Mouse (Mus musculus) layer of hippocampus, adult 9-11 months (tissue): ENCODE measurements around the gene Tgfbi.
A peak's percentile ranks its signal among the peaks of the same experiment; 100 is the strongest.

Experiments used
- DNase-seq: peaks from one replicate; pipeline ENCODE4 v3.0.0; 2022

The Tgfbi gene

DNA sequence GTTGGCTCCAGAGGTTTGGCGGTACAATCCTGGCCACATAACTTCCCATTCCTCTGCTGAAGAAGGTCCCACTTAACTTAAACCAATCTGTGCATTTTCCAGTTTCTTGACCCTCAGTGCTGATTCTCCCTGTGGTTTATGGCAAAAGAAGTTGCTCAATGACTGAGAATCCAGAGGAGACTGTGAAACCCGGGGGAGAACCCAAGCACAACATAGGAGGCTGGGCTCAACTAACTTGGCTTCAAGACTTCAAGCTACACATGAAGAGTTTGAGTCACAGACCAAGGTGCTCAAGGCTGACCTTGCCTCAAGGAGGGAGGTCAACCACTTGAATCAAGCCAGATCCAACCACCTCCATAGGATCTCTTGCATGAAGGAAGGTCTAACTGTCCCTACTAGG is 9.8 kb upstream of the Tgfbi start:
- DNase-seq, result no peak

- DNase-seq, result peak; percentile 53
These were observed 9.0 kb upstream of the Tgfbi start for GRCm38 (mm10) chr13:56600216-56600890.

DNA sequence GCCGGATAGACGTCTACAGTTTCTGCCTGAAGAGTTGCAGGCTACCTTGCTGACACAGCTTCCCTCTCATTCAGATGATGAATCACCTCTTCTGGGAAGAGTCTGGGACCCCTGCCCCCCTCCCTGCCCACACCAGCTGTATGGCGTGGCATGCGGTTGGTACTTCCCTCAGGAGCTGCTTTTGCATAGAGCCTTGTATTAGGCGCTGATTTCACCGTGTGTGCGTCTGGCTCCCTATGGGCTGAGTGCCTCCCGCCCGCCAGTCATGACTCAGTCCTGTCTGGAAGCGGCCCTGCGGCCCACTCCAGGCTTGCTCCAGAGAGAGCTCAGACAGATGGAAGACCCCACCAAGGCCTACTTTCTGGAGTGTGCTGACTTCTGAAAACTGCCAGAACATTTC is 8.1 kb upstream of the Tgfbi start:
- DNase-seq, result no peak

GRCm38 (mm10) chr13:56605503-56605902 is 3.8 kb upstream of the Tgfbi start:
- DNase-seq, result no peak

DNA sequence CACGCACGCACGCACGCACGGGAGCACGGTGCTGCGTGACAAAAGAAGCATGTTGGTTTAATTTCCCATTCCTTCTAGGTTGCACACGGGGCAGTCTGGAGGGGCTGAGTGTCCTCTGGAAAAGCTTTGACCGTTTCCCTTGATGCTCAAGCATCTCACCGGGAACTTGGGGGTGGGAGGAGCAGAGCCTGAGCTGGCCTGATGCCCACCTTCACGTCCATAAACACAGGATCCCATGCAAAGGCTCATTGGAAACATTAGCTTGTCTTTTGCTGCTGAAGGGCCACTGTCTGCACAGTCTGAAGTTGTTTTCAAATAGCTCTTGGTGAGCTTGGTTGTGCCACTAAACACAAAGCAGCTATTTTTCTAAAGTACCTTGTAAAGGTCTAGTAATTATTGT is 2.6 kb upstream of the Tgfbi start:
- no peak for DNase-seq

DNA sequence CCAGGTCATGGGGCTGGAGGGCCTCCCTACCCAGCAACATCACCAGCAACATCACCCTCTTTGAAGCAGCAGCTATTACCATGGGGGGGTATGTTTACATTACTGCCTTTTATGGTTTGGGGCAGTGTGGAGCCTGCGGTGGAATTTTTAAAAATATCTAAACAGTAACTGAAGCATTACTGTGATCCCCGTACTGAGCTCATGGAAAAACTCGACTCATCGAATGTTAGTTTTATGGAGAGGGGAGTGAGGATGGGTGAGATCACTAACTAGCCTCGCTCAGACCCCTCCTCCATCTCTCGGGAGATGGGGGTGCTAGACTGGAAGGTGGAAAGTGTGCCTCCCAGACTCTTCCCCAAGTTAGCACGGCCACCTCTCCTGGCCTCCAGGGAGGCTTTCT is 2.1 kb upstream of the Tgfbi start:
- DNase-seq, result no peak

- DNase-seq, result no peak
These were observed 1.5 kb upstream of the Tgfbi start for GRCm38 (mm10) chr13:56607846-56608245.

- DNase-seq, result no peak
These were observed 1.8 kb downstream of the Tgfbi start for GRCm38 (mm10) chr13:56611129-56611528.

DNA sequence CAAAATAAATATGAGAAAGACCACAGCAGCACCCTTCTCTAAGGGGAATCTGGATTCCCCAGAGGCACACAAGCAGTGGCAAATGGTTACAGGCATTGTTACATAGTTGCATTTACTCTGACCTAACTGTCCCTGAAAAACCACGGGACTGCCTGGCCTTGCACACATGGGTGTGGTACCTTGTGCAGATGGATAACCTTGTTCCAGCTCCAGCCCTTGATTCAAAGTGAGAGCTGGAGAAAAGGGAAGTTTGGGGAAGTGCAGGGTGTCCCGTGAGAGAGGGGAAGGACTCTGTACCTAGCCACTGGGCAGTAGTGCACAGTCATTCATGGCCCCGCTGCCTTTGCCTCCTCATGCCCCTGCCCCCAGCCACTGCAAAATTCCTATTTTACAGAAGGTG is 2.4 kb downstream of the Tgfbi start:
- no peak for DNase-seq

GRCm38 (mm10) chr13:56612331-56612730 is 3.0 kb downstream of the Tgfbi start:
- no peak for DNase-seq

DNA sequence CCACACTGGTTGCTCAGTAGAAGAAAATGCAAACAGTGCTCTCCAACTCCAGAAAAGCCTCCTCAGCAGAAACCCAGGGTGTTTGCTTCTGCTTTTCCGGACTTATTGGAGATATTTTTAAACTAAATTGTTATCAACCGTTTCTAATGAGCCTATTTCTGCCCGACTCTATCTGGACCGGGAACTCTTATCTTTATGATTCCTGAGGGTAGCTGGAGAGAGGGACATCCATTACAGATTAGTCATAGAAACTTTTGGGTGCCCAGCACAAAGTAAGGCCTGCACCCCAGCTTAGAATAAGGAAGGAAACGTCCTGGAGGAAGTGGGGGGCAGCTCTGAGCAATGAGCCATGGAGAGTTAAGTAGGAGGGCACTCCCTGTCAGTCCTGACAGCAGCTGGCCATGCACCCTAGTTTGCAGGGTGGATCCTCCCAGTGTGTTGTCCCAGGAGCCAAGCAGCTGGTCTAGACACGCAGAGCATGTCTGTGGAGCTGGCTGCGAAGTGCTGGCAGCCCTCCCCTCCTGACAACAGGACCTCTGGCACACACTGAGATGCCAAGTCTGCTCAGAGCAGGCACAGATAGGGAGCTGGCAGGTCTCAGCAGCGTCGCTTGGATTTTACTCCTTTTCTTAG is 4.2 kb downstream of the Tgfbi start:
- peak; percentile 62 for DNase-seq

DNA sequence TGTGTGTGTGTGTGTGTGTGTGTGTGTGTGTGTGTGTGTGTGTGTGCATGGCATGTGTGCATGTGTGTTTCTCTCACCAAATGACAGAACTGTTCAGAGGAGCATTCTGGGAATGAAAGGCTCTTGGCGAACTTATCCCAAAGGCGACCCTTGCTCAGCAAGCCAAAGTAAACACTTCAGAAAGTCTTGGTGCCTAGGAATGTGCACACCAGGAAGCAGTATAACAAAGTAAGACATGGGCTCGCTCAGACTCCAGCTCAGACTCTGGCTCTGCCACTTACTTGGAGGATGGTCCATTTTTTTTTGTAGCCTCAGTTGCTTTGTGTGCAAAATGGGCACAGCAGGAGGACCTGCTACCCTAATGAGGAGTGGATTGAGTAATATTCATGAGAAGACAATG is 5.4 kb downstream of the Tgfbi start:
- no peak for DNase-seq

DNA sequence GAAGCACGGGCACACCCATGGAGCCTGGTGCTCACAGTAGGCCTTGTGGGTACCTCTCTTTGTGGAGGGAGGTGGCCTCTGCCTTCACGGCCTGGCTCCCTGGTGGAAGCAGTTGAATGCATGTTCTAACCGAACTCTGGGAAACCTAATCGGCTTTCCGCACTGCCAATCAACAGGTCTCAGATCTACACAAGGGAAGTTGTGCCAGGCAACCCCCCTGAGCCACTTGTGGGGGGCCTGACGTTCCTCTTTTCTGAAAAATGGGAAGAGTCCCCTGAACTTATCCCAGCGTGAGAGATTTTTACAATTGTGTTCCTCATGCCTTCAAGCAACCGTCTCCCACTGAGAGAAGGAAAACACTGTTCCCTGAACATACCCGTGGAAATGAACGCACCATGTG is 5.9 kb downstream of the Tgfbi start:
- DNase-seq, result no peak

DNA sequence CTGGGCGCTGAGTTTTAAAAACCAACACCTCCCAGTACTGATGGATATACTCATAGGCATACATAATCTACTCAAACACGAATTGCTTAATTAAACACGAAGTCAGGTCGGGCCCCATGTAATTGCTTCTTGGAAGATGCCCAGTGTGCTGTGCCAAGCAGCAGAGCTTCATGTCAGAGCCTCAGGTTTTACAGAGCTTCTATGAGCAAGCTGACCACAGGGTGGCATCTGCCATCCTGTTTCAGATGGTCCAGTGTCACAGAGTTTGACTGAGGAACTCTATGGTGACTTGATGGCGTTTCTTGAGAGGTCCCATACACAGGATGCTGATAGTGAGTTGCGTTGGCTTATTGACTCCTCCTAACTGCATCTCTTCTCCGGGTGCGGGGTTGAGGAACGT is 6.5 kb downstream of the Tgfbi start:
- DNase-seq, result no peak

DNA sequence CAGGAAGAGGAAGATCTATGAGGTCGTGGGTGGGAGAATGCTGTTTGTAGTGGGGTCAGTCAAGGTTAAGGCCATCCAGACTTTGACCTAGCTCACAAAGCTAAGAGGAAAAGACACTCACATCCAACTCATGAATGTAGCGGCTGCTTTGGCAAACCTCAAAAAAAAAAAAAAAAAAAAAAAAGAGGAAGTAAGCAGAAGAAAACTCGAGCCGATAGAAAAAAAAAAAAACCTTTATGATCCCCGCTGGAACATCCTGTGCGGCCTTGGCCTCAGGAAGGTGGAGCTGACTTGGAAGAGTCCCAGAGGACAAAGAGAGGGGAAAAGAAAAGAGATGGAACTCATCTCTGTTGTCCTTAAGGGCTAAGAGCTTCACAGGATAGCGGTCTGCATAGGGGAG is 7.1 kb downstream of the Tgfbi start:
- no peak for DNase-seq

DNA sequence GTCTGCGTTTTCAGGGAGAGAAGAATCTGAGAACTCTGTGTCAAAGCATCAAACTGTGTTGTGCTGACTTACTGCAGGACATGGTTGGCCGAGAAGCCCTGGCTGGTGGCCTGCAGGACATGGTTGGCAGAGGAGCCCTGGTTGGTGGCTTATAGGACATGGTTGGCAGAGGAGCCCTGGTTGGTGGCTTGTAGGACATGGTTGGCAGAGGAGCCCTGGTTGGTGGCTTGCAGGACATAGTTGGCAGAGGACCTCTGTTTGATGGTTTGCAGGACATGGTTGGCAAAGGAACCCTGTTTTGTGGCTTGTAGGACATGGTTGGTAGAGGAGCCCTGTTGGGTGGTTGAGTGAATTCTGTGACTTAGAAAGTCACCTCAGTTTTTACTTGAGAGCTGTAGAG is 7.9 kb downstream of the Tgfbi start:
- no peak for DNase-seq

DNA sequence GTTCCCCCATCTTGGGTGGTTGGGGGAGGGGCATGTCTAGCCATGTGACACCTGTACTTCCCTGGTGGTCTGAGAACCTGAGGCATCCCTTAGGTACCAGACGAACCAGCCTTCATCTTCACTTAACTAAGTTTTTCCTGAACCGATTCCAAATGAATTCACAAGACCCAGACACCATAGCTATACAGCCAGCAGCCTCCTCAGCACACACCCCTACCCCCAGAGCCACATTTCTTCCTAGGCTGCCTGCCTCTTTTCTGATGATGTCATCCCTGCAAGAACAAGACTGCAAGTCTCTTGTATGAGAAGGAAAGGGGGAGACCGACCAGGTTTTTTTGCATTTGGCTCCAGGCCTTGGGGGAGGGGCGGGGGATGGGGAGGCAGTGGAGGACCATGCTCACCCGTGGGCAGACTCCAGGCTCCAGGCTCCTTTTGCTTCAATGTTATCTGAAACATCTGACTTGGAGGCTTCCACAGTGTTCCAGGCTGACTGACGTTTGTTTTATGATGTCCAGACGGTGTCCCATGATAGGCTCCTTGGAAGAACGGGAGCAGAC is 13.0 kb downstream of the Tgfbi start:
- DNase-seq, result no peak

DNA sequence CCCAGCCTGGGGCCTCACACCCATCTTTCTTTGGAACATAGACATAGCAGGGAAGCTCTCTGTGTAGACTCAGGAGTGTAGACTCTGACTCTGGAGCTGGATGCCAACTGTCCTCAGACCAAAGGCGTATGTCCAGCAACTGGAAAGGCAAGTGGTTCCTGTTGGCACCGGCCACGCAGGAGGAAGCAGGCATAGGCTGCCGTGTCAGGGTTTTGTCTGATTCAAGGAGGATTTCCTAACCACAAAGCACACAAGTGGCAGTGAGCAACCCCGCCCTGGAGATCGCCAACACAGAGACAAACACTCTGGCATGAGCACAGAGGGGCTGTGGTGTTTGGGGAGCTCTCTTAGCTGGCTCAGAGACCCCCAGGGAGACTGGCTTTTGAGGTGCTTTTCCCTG is 17.2 kb downstream of the Tgfbi start:
- DNase-seq, result no peak

DNA sequence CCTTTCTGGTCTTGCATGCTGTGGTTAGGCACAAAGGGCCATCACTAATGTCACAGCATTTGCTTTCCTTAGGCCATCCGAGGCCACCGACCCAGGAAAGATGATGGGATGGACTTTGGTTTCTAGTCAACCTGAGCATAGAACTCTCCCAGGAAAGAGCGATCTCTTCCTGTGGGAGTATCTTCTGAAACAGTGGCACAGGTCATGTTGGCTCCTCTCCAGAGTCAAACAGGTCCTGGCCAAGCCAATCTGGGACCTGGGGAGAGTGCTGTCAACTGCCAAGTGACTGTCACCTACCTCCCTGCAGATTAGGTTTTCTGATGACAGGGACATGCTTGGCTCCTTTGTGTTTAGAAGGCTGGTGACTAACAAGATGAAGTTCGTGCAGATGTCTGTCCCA is 20.8 kb downstream of the Tgfbi start:
- no peak for DNase-seq

DNA sequence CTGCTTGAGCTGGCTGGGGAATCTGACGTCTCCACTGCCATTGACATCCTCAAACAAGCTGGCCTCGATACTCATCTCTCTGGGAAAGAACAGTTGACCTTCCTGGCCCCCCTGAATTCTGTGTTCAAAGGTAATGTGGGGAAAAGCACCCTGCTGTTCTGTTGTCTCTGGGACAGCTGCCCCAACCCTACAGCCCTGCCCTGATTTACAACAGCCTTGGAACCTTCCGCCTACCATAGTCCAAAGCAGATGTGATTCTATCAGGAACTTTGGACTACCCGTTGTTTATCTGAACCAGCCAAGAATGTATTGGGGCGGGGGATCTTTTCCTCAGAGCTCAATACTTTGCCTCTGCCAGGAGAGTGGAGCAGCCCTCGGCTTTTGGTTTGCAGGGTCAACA is 21.2 kb downstream of the Tgfbi start:
- no peak for DNase-seq

DNA sequence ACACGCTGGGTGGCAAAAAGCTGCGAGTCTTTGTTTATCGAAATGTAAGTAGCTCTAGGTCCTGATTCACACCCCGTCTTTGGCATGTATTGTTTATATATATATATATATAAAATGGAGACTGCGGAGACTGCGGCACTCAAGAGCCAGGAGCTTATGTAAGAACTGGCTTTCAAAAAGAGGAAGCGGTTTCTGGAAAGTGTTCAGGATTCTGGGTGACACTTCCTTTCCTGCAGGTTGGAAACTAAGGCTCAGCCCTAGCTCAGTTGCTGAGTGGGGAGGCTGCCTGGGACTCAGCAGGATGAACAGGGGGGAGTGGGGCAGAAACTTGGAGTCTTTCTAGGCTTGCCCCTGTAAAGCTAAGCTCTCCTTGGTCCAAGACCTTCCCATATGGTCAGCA is 22.0 kb downstream of the Tgfbi start:
- DNase-seq, result no peak

- DNase-seq, result no peak
These were observed 24.9 kb downstream of the Tgfbi start for GRCm38 (mm10) chr13:56634139-56634615.

GRCm38 (mm10) chr13:56634920-56635319 is 25.6 kb downstream of the Tgfbi start:
- no peak for DNase-seq

GRCm38 (mm10) chr13:56637027-56637426 is 27.7 kb downstream of the Tgfbi start:
- DNase-seq, result no peak

GRCm38 (mm10) chr13:56641746-56642145 is 32.4 kb downstream of the Tgfbi start:
- no peak for DNase-seq
